Mouse (Mus musculus) midbrain, postnatal 0 days (tissue): ENCODE results near the gene P2ry2. TPM values are rescaled to one million over a fixed set of nuclear protein-coding genes. Genes with fewer than 3 reads are reported as not detected.

Experiments used
- ATAC-seq: fragments of 200-750 bp; cut with Nextera tagmentation; 2 replicates; pipeline ENCODE4 v1.8.0; 2017; ENCODE audit warnings: moderate number of reproducible peaks, mild to moderate bottlenecking, moderate TSS enrichment, moderate library complexity; ENCODE audit not compliant: low FRiP score
- DNase-seq: peaks from one replicate; pipeline ENCODE4 v3.0.0-alpha.2; 2015; ENCODE audit warnings: low spot score
- H3K27ac ChIP-seq: fragments of 300-500 bp; sonication (generic); 2 replicates; pipeline ENCODE4 v1.5.1; 2014; ENCODE audit warnings: low read depth, mild to moderate bottlenecking, low read length, mixed read lengths
- H3K27me3 ChIP-seq: fragments of 300-500 bp; sonication (generic); 2 replicates; pipeline ENCODE4 v1.6.1; 2014; ENCODE audit warnings: low read length, control low read depth, mixed read lengths; ENCODE audit not compliant: insufficient read depth
- H3K36me3 ChIP-seq: fragments of 300-500 bp; sonication (generic); 2 replicates; pipeline ENCODE4 v1.6.1; 2014; ENCODE audit warnings: low read length, control low read depth, mixed read lengths; ENCODE audit not compliant: insufficient read depth
- H3K4me1 ChIP-seq: fragments of 300-500 bp; sonication (generic); 2 replicates; pipeline ENCODE4 v1.6.1; 2014; ENCODE audit warnings: mild to moderate bottlenecking, control low read depth, antibody characterized with exemption, low read length, mixed read lengths; ENCODE audit not compliant: insufficient read depth
- H3K4me2 ChIP-seq: fragments of 300-500 bp; sonication (generic); 2 replicates; pipeline ENCODE4 v1.6.1; 2014; ENCODE audit warnings: low read depth, mild to moderate bottlenecking, low read length, mixed read lengths; ENCODE audit not compliant: poor library complexity, severe bottlenecking
- H3K4me3 ChIP-seq: fragments of 300-500 bp; sonication (generic); 2 replicates; pipeline ENCODE4 v1.5.1; 2014; ENCODE audit warnings: low read depth, mild to moderate bottlenecking, low read length, moderate library complexity
- H3K9ac ChIP-seq: fragments of 300-500 bp; sonication (generic); replicated peaks from 2 replicates; pipeline ENCODE4 v1.6.1; 2014; ENCODE audit warnings: mild to moderate bottlenecking, low read length, moderate library complexity, mixed read lengths; ENCODE audit not compliant: poor library complexity, severe bottlenecking
- H3K9me3 ChIP-seq: fragments of 300-500 bp; sonication (generic); 2 replicates; pipeline ENCODE4 v1.6.1; 2016; ENCODE audit warnings: low read length, control low read depth
- CTCF ChIP-seq: IDR thresholded peaks from 2 replicates; pipeline ENCODE4 v1.5.1; 2016; ENCODE audit warnings: antibody characterized with exemption, mild to moderate bottlenecking
- WGBS: fragments of 180-500 bp; shearing (Covaris S2); extraction: QIAGEN DNeasy Blood & Tissue Kit; methylation state at CpG from one replicate; pipeline ENCODE4 v1.1.7; 2014; 5-methylcytosine and 5-hydroxymethylcytosine counted together
- polyA plus RNA-seq: library from polyadenylated mRNA; unstranded; fragments of >200 nt; fragmentation: Nextera tagmentation; extraction: Ambion mirVana; gene quantifications from 2 replicates; pipeline ENCODE4 v1.2.1, GENCODE M21; 2015
- total RNA-seq: library from RNA; depleted of rRNA; stranded (reverse); fragments of >200 nt; gene quantifications from 2 replicates; pipeline ENCODE4 v1.2.3, GENCODE M21; 2014

P2ry2 gene
- total and polyA plus RNA-seq, 2 experiments from 2014 or later: 0.16 to 0.44 TPM

DNA sequence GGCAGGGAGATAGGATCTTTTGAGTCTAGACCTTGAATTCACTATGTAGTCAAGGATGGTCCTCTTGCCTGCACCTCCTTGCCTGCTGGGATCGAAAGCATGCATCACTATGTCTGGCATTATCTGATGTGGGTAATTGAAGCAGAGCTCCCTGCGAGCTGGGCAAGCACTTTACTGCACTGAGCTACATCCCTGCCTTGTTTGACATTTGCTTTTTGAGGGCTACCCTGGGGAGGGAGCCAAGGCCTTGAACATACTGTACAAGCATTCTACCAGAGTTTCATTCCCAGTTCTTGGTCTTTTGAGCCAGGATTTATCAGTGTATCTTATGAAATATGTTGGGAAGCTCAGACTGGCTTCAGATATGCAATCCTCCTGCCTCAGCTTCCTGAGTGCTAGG is 40.5 kb upstream of the P2ry2 start:
- no peaks in the 10 kb centered on the region for H3K36me3 ChIP-seq
- TF ChIP-seq CTCF: no peak
- H3K9ac ChIP-seq: no peak overlapping the region
- ATAC-seq (no peak), DNase-seq (no peak)
- no peaks in the 10 kb centered on the region for H3K9me3 ChIP-seq
- H3K27ac ChIP-seq: no peak overlapping the region
- H3K4me1 ChIP-seq: no peaks in the 10 kb centered on the region
- no peaks in the 10 kb centered on the region for H3K27me3 ChIP-seq
- 62% methylated on average over 2 of the region's 2 CpGs for WGBS
- H3K4me2 ChIP-seq: no peak overlapping the region
- H3K4me3 ChIP-seq: no peak overlapping the region

DNA sequence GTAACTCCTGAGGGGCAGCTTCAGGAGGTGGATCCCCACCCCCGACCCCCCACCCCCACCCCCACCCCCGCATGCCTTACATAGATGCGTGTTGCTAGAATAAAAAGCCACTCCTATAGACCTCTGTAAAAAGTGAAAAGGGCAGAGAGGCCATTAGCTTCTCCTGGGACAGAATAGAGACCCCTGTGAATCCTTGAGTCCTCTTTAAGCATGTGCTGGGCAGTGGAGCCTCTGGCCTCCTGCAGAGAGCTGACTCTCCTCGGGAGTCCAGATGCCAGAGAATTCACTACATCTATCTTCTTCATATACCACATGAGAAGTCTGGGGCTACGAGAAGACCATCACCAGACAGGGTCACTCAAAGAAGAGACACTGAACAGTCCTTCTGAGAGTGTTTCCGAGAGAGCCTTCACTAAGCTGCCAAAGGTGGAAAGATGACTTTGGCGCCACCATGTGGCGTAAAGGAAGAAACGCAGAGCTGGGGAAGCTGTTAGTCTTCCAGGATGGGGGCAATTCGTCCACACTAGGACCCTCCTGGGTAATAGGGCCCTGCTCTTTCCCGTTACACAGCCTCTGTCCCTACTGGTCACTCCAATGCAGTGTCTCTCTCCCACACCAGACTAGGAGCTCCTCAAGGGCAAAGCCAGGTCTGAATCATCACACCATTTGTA is 39.0 kb upstream of the P2ry2 start:
- no peaks in the 10 kb centered on the region for H3K27me3 ChIP-seq
- no peak overlapping the region for H3K4me3 ChIP-seq
- TF ChIP-seq CTCF: peak; percentile 93
- ATAC-seq: peak; percentile 56; the same call in 1 of the 2 replicates
- no peak overlapping the region for H3K4me2 ChIP-seq
- no peak overlapping the region for H3K9ac ChIP-seq
- DNase-seq: peak; percentile 83
- H3K9me3 ChIP-seq: no peaks in the 10 kb centered on the region
- H3K36me3 ChIP-seq: no peaks in the 10 kb centered on the region
- WGBS: 22% methylated on average over 11 of the region's 11 CpGs
- no peak overlapping the region for H3K27ac ChIP-seq
- H3K4me1 ChIP-seq: no peaks in the 10 kb centered on the region

DNA sequence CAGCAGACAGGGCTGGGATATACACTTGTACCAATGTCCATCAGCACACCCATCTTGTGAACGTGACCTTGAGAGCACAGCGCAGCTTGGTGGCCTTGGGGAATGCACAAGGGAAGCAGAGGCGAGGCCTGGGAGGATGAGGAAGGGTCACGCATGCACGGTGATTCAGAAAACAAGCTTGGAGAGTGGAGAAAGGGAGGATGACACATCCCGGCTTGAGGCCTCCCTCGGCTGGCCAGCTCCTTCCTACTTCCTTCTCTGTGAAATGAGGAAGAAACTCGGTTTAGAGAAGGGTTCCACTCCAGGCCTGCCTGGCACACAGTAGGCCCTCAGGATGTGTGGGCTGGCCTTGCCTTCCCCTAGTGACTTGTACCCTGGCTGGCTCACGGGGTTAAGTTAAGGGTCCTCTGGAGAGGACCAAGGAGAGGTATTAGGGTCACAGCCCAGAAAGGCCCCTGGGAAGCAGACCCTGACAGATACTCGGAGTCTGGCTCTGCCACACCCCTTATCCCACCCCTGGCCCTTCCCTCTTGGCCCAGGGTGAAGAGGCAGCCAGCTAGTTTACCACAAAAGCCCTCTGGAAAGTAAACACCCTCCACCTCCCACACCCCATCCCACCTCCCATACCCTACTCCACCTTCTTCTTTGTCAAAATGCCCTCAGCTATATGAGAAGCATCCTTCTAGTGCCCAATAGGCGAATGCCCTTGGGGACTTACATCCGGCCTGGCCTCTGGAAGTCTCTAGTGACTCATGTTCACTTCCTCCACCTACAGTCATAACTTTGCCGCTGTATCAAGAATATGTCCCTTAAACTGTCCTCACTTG is 38.3 kb upstream of the P2ry2 start:
- H3K36me3 ChIP-seq: no peaks in the 10 kb centered on the region
- no peak overlapping the region for H3K4me2 ChIP-seq
- H3K4me1 ChIP-seq: no peaks in the 10 kb centered on the region
- no peak for TF ChIP-seq CTCF
- no peak overlapping the region for H3K4me3 ChIP-seq
- no peak for ATAC-seq
- DNase-seq: no peak
- no peak overlapping the region for H3K27ac ChIP-seq
- H3K9ac ChIP-seq: no peak overlapping the region
- no peaks in the 10 kb centered on the region for H3K27me3 ChIP-seq
- H3K9me3 ChIP-seq: no peaks in the 10 kb centered on the region
- WGBS: 74% methylated on average over 13 of the region's 13 CpGs

DNA sequence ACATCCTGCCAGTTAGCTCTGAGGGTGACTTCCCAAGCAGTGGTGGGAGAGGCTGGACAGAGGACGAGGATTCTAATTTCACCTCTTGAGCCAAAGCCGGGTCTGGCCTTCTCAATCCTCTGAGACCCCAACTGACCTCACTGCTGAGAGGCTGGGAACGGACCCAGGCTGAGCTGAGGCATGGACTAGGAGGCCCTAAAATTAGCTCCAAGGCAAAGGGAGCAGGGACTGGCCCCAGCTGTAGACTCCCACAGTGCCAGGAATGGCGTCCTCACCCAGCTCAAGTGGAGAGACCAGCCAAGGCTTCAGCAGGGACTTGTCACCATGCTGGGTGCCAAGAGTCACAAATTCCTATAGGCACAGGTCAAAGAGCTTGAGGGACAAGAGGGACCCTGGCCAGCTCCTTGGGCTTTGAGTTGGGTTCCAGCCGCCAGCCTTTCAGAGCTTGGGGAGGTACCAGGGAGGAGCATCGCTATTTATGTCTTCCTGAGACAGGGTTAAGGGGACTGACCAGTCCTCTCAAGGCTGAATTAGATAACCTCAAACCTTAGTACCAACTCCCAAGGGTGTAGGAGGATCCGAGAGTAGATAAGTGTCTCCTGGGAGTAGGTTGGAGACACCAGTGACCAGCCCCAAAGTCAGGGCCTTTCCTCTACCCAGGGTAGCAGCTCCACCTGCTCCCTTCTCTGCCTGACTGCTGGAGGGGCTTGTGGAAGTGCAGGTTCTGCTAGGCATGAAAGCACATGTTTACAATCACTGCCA is 36.8 kb upstream of the P2ry2 start:
- Histone ChIP-seq H3K9me3 (no peaks in the 10 kb centered on the region), H3K9ac (no peak overlapping the region), H3K36me3 (no peaks in the 10 kb centered on the region), H3K4me2 (no peak overlapping the region), H3K4me3 (no peak overlapping the region), H3K4me1 (no peaks in the 10 kb centered on the region), H3K27ac (no peak overlapping the region), H3K27me3 (no peaks in the 10 kb centered on the region)
- ATAC-seq (no peak), DNase-seq (no peak)
- no peak for TF ChIP-seq CTCF
- 89% methylated on average over 7 of the region's 7 CpGs for WGBS

DNA sequence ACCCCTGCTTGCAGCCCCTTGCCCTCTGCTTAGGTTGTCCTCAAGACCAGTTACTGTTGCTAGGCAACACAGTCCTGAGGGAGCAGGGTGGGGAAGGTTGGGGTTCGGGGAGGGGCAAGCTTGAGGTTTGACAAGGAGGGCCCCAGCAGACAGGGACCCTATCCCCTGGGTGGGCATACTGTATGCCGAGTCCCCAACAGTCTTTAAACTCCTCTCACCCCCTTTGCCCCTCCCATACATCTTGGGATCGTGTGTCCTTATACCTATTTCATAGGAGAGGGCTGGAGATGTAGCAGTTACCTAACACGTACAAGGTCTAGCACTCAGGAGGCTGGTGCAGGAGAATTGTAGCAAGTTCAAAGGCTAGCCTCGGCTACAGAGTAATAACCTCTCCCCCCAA is 35.6 kb upstream of the P2ry2 start:
- no peaks in the 10 kb centered on the region for H3K9me3 ChIP-seq
- H3K4me3 ChIP-seq: no peak overlapping the region
- H3K4me1 ChIP-seq: no peaks in the 10 kb centered on the region
- DNase-seq (no peak), ATAC-seq (no peak)
- H3K4me2 ChIP-seq: no peak overlapping the region
- H3K27me3 ChIP-seq: no peaks in the 10 kb centered on the region
- TF ChIP-seq CTCF: no peak
- 75% methylated on average over 5 of the region's 5 CpGs for WGBS
- H3K9ac ChIP-seq: no peak overlapping the region
- no peak overlapping the region for H3K27ac ChIP-seq
- no peaks in the 10 kb centered on the region for H3K36me3 ChIP-seq
